ENCODE assay signal across 13 mouse cellular contexts in genomic region chr8:96498854-96499253, GRCm38 (mm10).
"Had no signal": no experiment of that assay in that cellular context is flagged by ENCODE, and none has a peak within 500 bp of the region (broad histone marks: within the 10 kb centered on the region; RNA-seq: fewer than 3 reads in every experiment).

No protein-coding gene starts in this region.

- H3K4me1 ChIP-seq: limb, embryonic 15.5 days; midbrain, embryonic 12.5 days had no signal

- H3K4me2 ChIP-seq: limb, embryonic 15.5 days; liver, embryonic 11.5 days; lung, embryonic 14.5 days; midbrain, embryonic 12.5 days had no signal

- H3K9ac ChIP-seq: limb, embryonic 15.5 days; liver, embryonic 14.5 days; liver, postnatal 0 days; lung, embryonic 14.5 days; midbrain, embryonic 12.5 days had no signal

- DNase-seq: kidney, adult 2 months; kidney, postnatal 14 days; liver, postnatal 0 days; lung, embryonic 14.5 days; thymus, adult 18-20 months; thymus, postnatal 36 days had no signal

- ATAC-seq: intestine, postnatal 0 days; liver, postnatal 0 days; lung, postnatal 0 days had no signal

- H3K4me3 ChIP-seq: limb, embryonic 15.5 days; midbrain, embryonic 12.5 days had no signal

- H3K27ac ChIP-seq: limb, embryonic 15.5 days; liver, embryonic 14.5 days; macrophage; midbrain, embryonic 12.5 days had no signal

- H3K27me3 ChIP-seq: limb, embryonic 15.5 days; midbrain, embryonic 12.5 days had no signal

- H3K9me3 ChIP-seq: limb, embryonic 15.5 days; midbrain, embryonic 12.5 days had no signal

- H3K36me3 ChIP-seq: limb, embryonic 15.5 days; midbrain, embryonic 12.5 days had no signal
